Mouse (Mus musculus) A20 (cell line): ENCODE measurements around the gene Cabin1.
A peak's percentile ranks its signal among the peaks of the same experiment; 100 is the strongest.

Experiments used
- DNase-seq: peaks from one replicate; pipeline ENCODE4 v3.0.0-alpha.2; 2011; ENCODE audit warnings: low read depth, low spot score

Cabin1 gene

DNA sequence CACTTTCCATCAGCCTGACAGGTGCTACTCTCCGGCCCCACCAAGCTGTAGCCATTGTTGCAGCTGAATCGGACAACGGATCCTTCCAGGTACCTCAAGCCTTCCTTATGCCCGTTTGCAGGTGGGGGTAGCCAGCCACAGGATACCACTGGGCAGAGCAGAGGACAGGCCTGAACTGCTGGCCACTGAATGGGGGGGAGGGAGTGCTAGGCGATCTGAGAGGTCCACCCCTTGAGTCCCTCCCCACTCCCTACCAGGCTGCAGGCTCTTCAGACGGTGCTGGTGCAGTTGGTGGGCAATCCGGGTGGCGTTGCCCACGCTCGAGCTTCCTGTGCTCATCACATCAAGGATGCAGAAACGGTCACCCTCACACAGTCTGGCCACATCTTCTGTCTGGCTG lies 126.4 kb downstream of the Cabin1 start:
- DNase-seq: no peak

DNA sequence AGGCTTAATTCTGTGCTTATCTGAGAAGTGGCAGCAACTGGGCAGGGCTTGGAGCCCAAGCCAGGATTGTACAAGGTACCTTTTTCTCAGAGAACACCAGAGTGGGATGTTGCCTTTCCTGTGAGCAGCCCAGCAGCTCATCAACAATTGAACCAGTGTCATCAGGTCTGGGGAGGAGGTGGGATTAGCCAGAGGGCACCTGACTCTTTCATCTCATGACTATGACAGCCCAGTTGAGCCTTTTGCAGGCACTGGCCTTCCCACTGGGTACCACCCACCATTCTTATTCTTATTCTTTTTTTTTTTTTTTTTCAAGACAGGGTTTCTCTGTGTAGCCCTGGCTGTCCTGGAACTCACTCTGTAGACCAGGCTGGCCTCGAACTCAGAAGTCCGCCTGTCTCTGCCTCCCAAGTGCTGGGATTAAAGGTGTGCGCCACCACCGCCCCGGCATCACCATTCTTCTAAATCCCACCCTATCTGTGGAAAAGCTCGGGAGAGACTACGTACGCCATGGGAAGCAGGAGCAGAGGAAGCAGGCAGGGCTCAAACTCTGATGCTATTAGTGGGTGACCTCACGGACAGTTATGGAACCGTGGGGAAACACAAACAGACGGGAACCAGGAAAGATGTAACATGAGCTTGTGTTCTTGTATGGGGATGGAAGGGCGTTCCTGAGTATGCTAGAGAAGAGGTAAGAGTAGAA lies 127.9 kb downstream of the Cabin1 start:
- DNase-seq: no peak

GRCm38 (mm10) chr10:75635693-75636055 lies 128.5 kb downstream of the Cabin1 start:
- DNase-seq: peak; percentile 67

GRCm38 (mm10) chr10:75635019-75635692 lies 129.0 kb downstream of the Cabin1 start:
- DNase-seq: no peak

DNA sequence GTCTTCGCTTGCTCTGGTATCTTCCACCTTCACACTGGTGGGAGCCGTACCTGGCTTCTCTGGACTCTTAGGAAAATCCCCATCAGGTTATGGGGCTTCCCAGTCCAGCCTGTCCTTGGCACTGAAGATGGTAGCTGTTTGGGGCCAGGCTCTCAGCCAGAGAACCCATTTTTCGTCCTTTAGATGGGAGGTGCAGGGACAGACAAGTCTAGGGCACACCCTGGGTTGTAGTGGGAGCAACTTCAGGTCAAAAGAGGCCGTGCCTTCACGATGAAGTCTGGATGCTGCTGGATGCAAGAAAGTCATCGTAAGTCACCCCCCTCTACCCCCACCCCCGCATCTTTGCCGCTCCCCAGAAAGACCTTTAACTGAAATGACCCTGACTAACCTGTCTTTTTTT lies 129.5 kb downstream of the Cabin1 start:
- DNase-seq: no peak

DNA sequence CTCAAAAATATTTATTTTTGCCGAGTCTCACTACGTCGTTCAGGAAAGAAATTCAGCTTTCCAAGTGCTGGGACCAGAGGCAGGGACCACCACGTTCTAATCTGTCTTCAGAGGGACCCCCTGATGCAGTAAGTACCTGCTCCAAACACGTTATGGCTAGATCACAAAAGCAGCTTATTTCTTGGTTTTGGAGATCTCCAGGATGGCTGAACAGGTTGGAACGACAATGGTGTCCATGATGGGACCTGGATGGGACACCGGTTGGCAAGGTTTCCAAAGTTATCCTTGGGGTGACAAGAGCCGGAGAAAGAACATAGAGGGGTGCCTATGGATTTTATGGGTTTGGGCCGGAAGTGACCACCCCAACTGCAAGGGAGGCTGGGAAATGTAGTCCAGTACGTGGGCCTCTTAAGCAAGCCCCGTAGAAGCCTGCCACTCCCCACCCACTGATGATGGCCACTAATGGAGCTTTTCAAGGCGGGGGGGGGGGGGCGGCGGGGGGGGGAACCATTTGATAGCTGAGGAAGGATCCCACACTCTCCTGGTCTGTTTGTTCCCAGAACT lies 130.5 kb downstream of the Cabin1 start:
- no peak for DNase-seq

DNA sequence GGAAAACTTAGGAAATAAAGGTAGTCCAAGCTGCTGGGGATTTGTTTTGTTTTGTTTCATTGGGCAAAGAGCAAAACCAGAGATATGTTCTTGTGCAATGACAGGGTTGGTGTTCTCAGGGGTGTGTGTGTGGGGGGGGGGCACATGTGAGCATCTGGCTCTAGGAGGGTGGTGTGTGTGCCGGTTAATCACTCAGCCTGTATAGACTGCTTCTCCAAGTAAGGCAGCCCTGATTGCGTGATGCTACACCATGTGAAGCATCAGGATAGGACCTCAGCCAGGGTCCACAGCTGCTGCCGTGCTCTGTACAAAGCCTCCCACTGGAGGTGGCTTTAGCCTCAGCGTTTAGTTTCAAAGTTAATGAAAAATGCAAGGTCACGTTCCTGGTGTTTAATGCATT lies 131.1 kb downstream of the Cabin1 start:
- DNase-seq: no peak

- no peak for DNase-seq
Measured at GRCm38 (mm10) chr10:75632633-75633032, 131.5 kb downstream of the Cabin1 start.

GRCm38 (mm10) chr10:75627490-75627889 lies 136.7 kb downstream of the Cabin1 start:
- no peak for DNase-seq

DNA sequence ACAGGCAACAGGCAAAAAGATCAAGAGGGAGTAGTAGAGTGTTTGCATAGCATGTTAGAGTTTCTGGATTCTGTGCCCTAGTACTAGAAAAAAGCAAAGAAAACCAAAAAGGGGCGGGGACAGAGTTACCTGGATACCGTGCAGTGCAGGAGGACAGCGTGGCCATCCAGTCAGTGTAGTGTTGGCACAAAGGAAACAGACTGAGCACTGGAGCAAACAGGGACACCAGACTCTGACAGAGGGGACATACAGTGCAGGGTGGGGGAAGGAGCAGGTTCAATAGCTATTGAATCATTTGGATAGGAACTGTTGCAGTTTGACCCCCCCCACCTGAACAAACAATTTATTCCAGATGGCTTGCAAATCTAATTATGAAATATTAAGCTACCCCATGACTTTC lies 137.2 kb downstream of the Cabin1 start:
- no peak for DNase-seq

- DNase-seq: no peak
Measured at GRCm38 (mm10) chr10:75625920-75626319, 138.2 kb downstream of the Cabin1 start.

DNA sequence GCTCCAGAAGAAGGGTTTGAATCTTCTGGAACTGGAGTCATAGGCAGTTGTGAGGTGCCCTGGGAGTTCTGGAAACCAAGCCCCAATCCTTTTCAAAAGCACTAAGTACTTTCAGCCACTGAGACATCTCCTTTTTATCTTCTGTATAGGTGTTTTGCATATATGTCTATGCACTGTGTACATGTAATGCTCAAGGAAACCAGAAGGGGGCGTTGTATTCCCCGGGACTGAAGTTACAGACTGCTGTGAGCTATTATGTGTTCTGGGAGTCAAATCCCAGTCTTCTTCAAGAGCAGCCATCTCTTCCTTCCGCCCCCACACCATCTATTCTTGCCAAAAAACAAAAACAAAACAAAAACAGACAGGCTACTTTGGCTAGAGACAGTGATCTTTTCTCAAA lies 143.3 kb downstream of the Cabin1 start:
- no peak for DNase-seq

- peak; percentile 45 for DNase-seq
Measured at GRCm38 (mm10) chr10:75616044-75616443, 148.1 kb downstream of the Cabin1 start.

- DNase-seq: no peak
Measured at GRCm38 (mm10) chr10:75610486-75610885, 153.7 kb downstream of the Cabin1 start.

DNA sequence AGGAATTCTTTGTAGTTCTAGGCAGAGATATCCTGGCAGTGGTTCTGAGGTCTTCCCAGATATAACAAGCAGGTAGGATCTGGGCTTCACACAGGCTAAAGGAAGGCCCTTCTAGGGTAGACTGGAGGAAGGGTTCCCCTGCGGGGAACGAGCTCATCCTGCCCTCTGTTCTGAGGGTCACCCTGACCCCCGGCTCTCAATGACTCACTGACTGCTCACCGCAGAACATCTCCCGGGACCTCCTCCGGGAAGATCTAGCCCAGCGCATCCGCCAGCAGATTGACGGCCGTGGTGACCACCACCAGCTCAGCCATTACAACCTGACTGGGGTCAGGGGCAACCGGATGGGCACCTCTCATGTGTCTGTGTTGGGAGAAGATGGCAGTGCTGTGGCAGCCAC lies 155.2 kb downstream of the Cabin1 start:
- no peak for DNase-seq

GRCm38 (mm10) chr10:75607253-75607652 lies 156.9 kb downstream of the Cabin1 start:
- DNase-seq: no peak

GRCm38 (mm10) chr10:75605162-75605846 lies 158.8 kb downstream of the Cabin1 start:
- peak; percentile 51 for DNase-seq

GRCm38 (mm10) chr10:75600189-75600730 lies 163.9 kb downstream of the Cabin1 start:
- DNase-seq: no peak
